Mouse (Mus musculus) CH12.LX (cell line): ENCODE data around the gene Jaml. TPM values are rescaled to one million over a fixed set of nuclear protein-coding genes. Genes with fewer than 3 reads are reported as not detected.

Source experiments
- DNase-seq: peaks from one replicate; pipeline ENCODE4 v3.0.0-alpha.2; 2013; ENCODE audit errors: extremely low read depth
- H3K27ac ChIP-seq: 2 replicates; pipeline ENCODE4 v1.5.1; 2012; ENCODE audit warnings: low read depth, mild to moderate bottlenecking, control low read depth, moderate library complexity; ENCODE audit not compliant: insufficient read depth
- H3K27me3 ChIP-seq: replicated peaks from 2 replicates; pipeline ENCODE3; 2012; ENCODE audit warnings: inconsistent platforms
- H3K36me3 ChIP-seq, 2 experiments: replicated peaks in 1 of 2; 2 replicates each; pipeline versions ENCODE3 to v1.6.1; 2012; ENCODE audit warnings: inconsistent platforms in 1 of 2, low read length in 1 of 2, mild to moderate bottlenecking in 1 of 2, mixed read lengths in 1 of 2, moderate library complexity in 1 of 2; ENCODE audit not compliant: control insufficient read depth in 1 of 2, insufficient read depth in 1 of 2
- H3K4me1 ChIP-seq, 2 experiments: 2 replicates each; pipeline ENCODE4 v1.6.1; 2012; ENCODE audit warnings: inconsistent platforms in 1 of 2, moderate library complexity in 1 of 2; ENCODE audit not compliant: insufficient read depth in 2 of 2, control insufficient read depth in 1 of 2
- H3K4me2 ChIP-seq: 2 replicates; pipeline ENCODE4 v1.6.1; 2012; ENCODE audit warnings: low read depth, mild to moderate bottlenecking, control low read depth; ENCODE audit not compliant: poor library complexity, insufficient read depth, severe bottlenecking
- H3K4me3 ChIP-seq, 3 experiments: fragments of 150-350 bp in 1 of 3; sonication (generic) in 1 of 3; replicated peaks in 1 of 3; 2 replicates each; pipeline versions ENCODE3 to v1.5.1; 2011 to 2012; ENCODE audit warnings: low read depth in 2 of 3, low read length in 2 of 3, mild to moderate bottlenecking in 2 of 3, moderate library complexity in 2 of 3, control low read depth in 1 of 3, improper control_type of control experiment in 1 of 3, inconsistent platforms in 1 of 3, mixed read lengths in 1 of 3; ENCODE audit not compliant: poor library complexity in 1 of 3
- H3K79me2 ChIP-seq: replicated peaks from 2 replicates; pipeline ENCODE4 v1.6.1; 2012; ENCODE audit warnings: mild to moderate bottlenecking, moderate library complexity; ENCODE audit not compliant: control insufficient read depth, poor library complexity, insufficient read depth, severe bottlenecking; ENCODE audit errors: extremely low read depth
- H3K9ac ChIP-seq: 2 replicates; pipeline ENCODE4 v1.6.1; 2012; ENCODE audit warnings: low read depth, mild to moderate bottlenecking, control low read depth, moderate library complexity; ENCODE audit not compliant: insufficient read depth
- H3K9me3 ChIP-seq: replicated peaks from 2 replicates; pipeline ENCODE3; 2012; ENCODE audit warnings: low read length, inconsistent platforms, mixed read lengths
- BHLHE40 ChIP-seq: IDR thresholded peaks from 2 replicates; pipeline ENCODE4 v1.6.1; 2011; ENCODE audit warnings: mild to moderate bottlenecking, low read depth, low read length, improper control_type of control experiment
- CHD2 ChIP-seq: IDR thresholded peaks from 2 replicates; pipeline ENCODE4 v1.6.1; 2011; ENCODE audit warnings: low read length, improper control_type of control experiment
- E2F4 ChIP-seq: IDR thresholded peaks from 2 replicates; pipeline ENCODE4 v1.6.1; 2011; ENCODE audit warnings: low read depth, low read length, improper control_type of control experiment; ENCODE audit not compliant: insufficient replicate concordance
- ELF1 ChIP-seq: IDR thresholded peaks from 2 replicates; pipeline ENCODE4 v1.6.1; 2014; ENCODE audit warnings: low read depth, mild to moderate bottlenecking, inconsistent platforms, low read length, improper control_type of control experiment
- EP300 ChIP-seq: IDR thresholded peaks from 2 replicates; pipeline ENCODE4 v1.6.1; 2011; ENCODE audit warnings: low read length, improper control_type of control experiment
- ETS1 ChIP-seq: conservative IDR thresholded peaks from 2 replicates; pipeline ENCODE4 v1.6.1; 2012; ENCODE audit warnings: low read depth, mild to moderate bottlenecking, inconsistent platforms, low read length, improper control_type of control experiment, moderate library complexity
- IRF4 ChIP-seq: IDR thresholded peaks from 2 replicates; pipeline ENCODE4 v1.6.1; 2014; ENCODE audit warnings: low read depth, mild to moderate bottlenecking, inconsistent platforms, low read length, improper control_type of control experiment
- JUND ChIP-seq: conservative IDR thresholded peaks from 2 replicates; pipeline ENCODE4 v1.6.1; 2011; ENCODE audit warnings: low read depth, low read length, improper control_type of control experiment
- KAT2A ChIP-seq: IDR thresholded peaks from 2 replicates; pipeline ENCODE4 v1.6.1; 2012; ENCODE audit warnings: low read length, improper control_type of control experiment, inconsistent platforms; ENCODE audit not compliant: insufficient replicate concordance
- MAFK ChIP-seq: IDR thresholded peaks from 2 replicates; pipeline ENCODE4 v1.6.1; 2011; ENCODE audit warnings: low read length, improper control_type of control experiment; ENCODE audit not compliant: insufficient replicate concordance
- MEF2A ChIP-seq: IDR thresholded peaks from 2 replicates; pipeline ENCODE4 v1.6.1; 2014; ENCODE audit warnings: low read depth, mild to moderate bottlenecking, inconsistent platforms, low read length, improper control_type of control experiment, borderline replicate concordance
- MXI1 ChIP-seq: IDR thresholded peaks from 2 replicates; pipeline ENCODE4 v1.6.1; 2011; ENCODE audit warnings: mild to moderate bottlenecking, low read depth, low read length, improper control_type of control experiment
- NELFE ChIP-seq: IDR thresholded peaks from 2 replicates; pipeline ENCODE4 v1.6.1; 2011; ENCODE audit warnings: low read depth, low read length, improper control_type of control experiment
- NRF1 ChIP-seq: IDR thresholded peaks from 2 replicates; pipeline ENCODE4 v1.6.1; 2014; ENCODE audit warnings: low read depth, mild to moderate bottlenecking, inconsistent platforms, low read length, improper control_type of control experiment, moderate library complexity
- PAX5 ChIP-seq: IDR thresholded peaks from 2 replicates; pipeline ENCODE4 v1.6.1; 2012; ENCODE audit warnings: low read length, inconsistent platforms, mixed read lengths
- POLR2A ChIP-seq: IDR thresholded peaks from 2 replicates; pipeline ENCODE4 v1.6.1; 2011; ENCODE audit warnings: low read depth, mild to moderate bottlenecking, improper control_type of control experiment, low read length
- POLR2AphosphoS2 ChIP-seq: IDR thresholded peaks from 2 replicates; pipeline ENCODE4 v1.6.1; 2011; ENCODE audit warnings: low read depth, low read length, improper control_type of control experiment
- RAD21 ChIP-seq: IDR thresholded peaks from 2 replicates; pipeline ENCODE4 v1.6.1; 2011; ENCODE audit warnings: low read depth, mild to moderate bottlenecking, low read length, improper control_type of control experiment, moderate library complexity
- TBP ChIP-seq: conservative IDR thresholded peaks from 2 replicates; pipeline ENCODE4 v1.6.1; 2011; ENCODE audit warnings: low read depth, low read length, improper control_type of control experiment
- TCF12 ChIP-seq: IDR thresholded peaks from 2 replicates; pipeline ENCODE4 v1.6.1; 2014; ENCODE audit warnings: low read depth, mild to moderate bottlenecking, inconsistent platforms, low read length, improper control_type of control experiment
- UBTF ChIP-seq: IDR thresholded peaks from 2 replicates; pipeline ENCODE4 v1.6.1; 2012; ENCODE audit warnings: low read depth, mild to moderate bottlenecking, inconsistent platforms, low read length, improper control_type of control experiment, moderate library complexity
- USF1 ChIP-seq: IDR thresholded peaks from 2 replicates; pipeline ENCODE4 v1.6.1; 2014; ENCODE audit warnings: low read depth, mild to moderate bottlenecking, inconsistent platforms, low read length, improper control_type of control experiment
- USF2 ChIP-seq: conservative IDR thresholded peaks from 2 replicates; pipeline ENCODE4 v1.6.1; 2011; ENCODE audit warnings: low read depth, low read length, improper control_type of control experiment
- ZC3H11A ChIP-seq: IDR thresholded peaks from 2 replicates; pipeline ENCODE4 v1.6.1; 2012; ENCODE audit warnings: low read depth, mild to moderate bottlenecking, inconsistent platforms, low read length, improper control_type of control experiment
- ZKSCAN1 ChIP-seq: IDR thresholded peaks from 2 replicates; pipeline ENCODE4 v1.6.1; 2012; ENCODE audit warnings: low read depth, inconsistent platforms, low read length, improper control_type of control experiment, borderline replicate concordance
- ZNF384 ChIP-seq: IDR thresholded peaks from 2 replicates; pipeline ENCODE4 v1.6.1; 2012; ENCODE audit warnings: low read depth, low read length, improper control_type of control experiment, inconsistent platforms
- dilution Hi-C: fragments of 300-500 bp; cut with MboI; formaldehyde crosslinking; loops from 2 replicates; pipeline ENCODE4 v1.14.3; 2020; ENCODE audit warnings: low sequenced_read_pairs; ENCODE audit not compliant: extremely low pct_unique_long_range_greater_than_20kb, extremely low pct_ligation_motif_present
- in situ Hi-C: fragments of 300-500 bp; cut with MboI; formaldehyde crosslinking; loops from 3 replicates; pipeline ENCODE4 v1.14.3; 2019; ENCODE audit warnings: low sequenced_read_pairs, low pct_ligation_motif_present, low pct_unique_long_range_greater_than_20kb, mixed read lengths
- polyA plus RNA-seq: library from polyadenylated mRNA; unstranded; fragments of >175 nt; gene quantifications from 2 replicates; pipeline ENCODE4 v1.2.1, GENCODE M21; 2012; ENCODE audit warnings: low read depth; ENCODE audit not compliant: insufficient read length
- total RNA-seq, 2 experiments: library from RNA; depleted of rRNA; stranded (reverse); fragments of 300-350 nt in 1 of 2; fragments of >200 nt in 1 of 2; gene quantifications; 2 replicates each; pipeline ENCODE4 v1.2.3; 2012 to 2014

Jaml gene
- total and polyA plus RNA-seq, 3 experiments, result 0.51 to 1.1 (median 0.87) TPM

DNA sequence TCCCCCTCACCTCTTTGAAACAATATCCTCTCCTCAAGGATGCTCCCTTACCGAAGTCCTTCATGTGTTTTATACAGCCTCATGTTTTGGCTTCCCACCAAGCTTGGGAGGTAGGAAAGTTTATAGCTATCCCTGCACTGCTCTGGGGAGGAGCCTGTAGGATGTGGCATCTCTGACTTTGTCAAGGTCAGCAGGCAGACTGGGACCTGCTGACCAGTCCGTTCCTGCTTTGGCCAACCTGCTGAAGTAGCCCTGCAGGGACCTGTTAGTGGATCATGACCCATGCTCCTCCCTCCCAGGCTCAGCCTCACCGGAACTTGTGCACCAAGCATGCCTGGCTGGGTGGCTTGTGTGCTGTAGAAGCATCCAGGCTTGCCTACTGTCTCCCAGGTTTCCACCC lies 63.7 kb downstream of the Jaml start:
- no peak for DNase-seq
- in situ Hi-C loops, result no loop called here
- TF ChIP-seq ZNF384 (no peak), ZKSCAN1 (no peak), RAD21 (no peak), POLR2AphosphoS2 (no peak), EP300 (no peak), E2F4 (no peak), ELF1 (no peak), USF2 (no peak), NELFE (no peak), BHLHE40 (no peak), MXI1 (no peak), ETS1 (no peak), NRF1 (no peak), TBP (no peak), JUND (no peak)
- H3K27me3 ChIP-seq, result peaks cover 91% of the 10 kb centered on the region
- H3K79me2 ChIP-seq, result no peaks in the 10 kb centered on the region
- no peak overlapping the region for H3K27ac ChIP-seq
- H3K4me2 ChIP-seq, result no peak overlapping the region
- H3K4me1 ChIP-seq, result peaks cover 4 to 11% of the 10 kb centered on the region in 2 experiments; a peak in 2 of 4 replicates
- dilution Hi-C loops, result no loop called here
- no peaks in the 10 kb centered on the region for H3K9me3 ChIP-seq
- H3K36me3 ChIP-seq, result no peaks in the 10 kb centered on the region
- H3K9ac ChIP-seq, result no peak overlapping the region
- no peak overlapping the region for H3K4me3 ChIP-seq

DNA sequence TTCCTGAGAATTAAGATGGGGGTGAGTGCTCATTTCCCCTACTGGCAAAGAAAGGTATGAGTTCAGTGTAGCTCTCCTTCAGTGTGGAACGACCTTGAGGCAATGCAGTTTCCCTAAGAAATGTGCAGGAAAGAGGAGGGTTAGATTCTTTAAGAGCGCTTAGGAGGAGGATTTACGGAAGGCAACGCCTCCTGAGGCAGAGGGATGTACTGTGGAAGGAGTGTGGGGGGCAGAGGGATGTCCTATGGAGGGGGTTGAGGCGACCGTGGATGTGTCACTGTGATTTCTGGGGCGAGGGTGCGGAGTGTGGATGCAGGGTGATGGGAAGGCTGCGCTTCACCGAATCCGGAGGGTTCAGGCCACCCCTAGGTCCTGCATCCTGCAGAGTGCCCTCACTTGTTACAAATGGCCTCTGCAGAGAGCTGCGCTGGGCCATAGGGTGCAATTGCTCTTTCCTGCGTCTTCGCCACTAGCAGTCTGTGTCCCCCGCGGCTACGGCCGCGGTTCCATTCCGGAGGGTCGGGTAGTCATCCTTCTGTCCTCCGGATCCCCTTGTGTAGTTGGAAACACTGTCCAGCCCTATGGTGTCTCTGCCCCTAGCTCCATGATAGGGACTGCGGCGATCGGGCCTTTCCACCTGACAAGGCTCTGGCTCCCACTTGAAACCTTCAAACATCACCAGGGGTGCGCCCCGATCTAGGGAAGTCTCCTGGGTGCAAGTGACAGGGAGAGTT lies 66.7 kb downstream of the Jaml start:
- H3K4me1 ChIP-seq, result 0 out of 4 replicates have a peak, but pooled peaks cover 0 to 4% of the 10 kb centered on the region in 2 experiments
- no peaks in the 10 kb centered on the region for H3K36me3 ChIP-seq
- in situ Hi-C loops (no loop called here), dilution Hi-C loops (no loop called here)
- H3K9me3 ChIP-seq, result no peaks in the 10 kb centered on the region
- 0 out of 2 replicates have a peak overlapping the region, but pooled peaks have one; percentile 27 for H3K4me2 ChIP-seq
- no peak overlapping the region for H3K27ac ChIP-seq
- no peaks in the 10 kb centered on the region for H3K79me2 ChIP-seq
- H3K9ac ChIP-seq, result no peak overlapping the region
- DNase-seq, result no peak
- H3K27me3 ChIP-seq, result peaks cover 92% of the 10 kb centered on the region
- H3K4me3 ChIP-seq, result no peak overlapping the region
- TF ChIP-seq IRF4 (no peak), NRF1 (no peak), USF1 (no peak), MAFK (no peak), ZC3H11A (no peak), CHD2 (no peak), POLR2AphosphoS2 (no peak), UBTF (no peak), EP300 (no peak), MEF2A (no peak), KAT2A (no peak), BHLHE40 (no peak), PAX5 (no peak), POLR2A (no peak), ZKSCAN1 (no peak), MXI1 (no peak), TCF12 (no peak)
